Comparison of ENCODE assay signal across 8 mouse cellular contexts in genomic region chr4:155833836-155834235, GRCm38 (mm10). TPM values are rescaled to one million over a fixed set of nuclear protein-coding genes. Genes with fewer than 3 reads are reported as not detected.
DNase-seq lines count a peak whose midpoint lies in the region; ATAC-seq and TF ChIP-seq lines count a peak whose summit lies in the region.

No protein-coding gene starts in this region.

- peak; percentile 13; the same call in 1 of the 2 replicates for TF ChIP-seq POLR2A in heart, adult 2 months (IDR thresholded peaks at IDR 0.05; ENCODE audit: insufficient read depth, low read depth, low read length)
- no peak for TF ChIP-seq POLR2A in kidney, adult 2 months (IDR thresholded peaks at IDR 0.05; ENCODE audit: low read depth, low read length)

- H3K36me3 ChIP-seq in embryonic facial prominence, embryonic 12.5 days: no peaks in the 10 kb centered on the region; the same call in 1 of the 2 replicates
- H3K36me3 ChIP-seq in heart, adult 2 months (ENCODE audit: control insufficient read depth, insufficient read depth, low read length): peaks cover 2% of the 10 kb centered on the region; the same call in 1 of the 2 replicates
- H3K36me3 ChIP-seq in kidney, adult 2 months (ENCODE audit: control insufficient read depth, insufficient read depth, low read length): no peaks in the 10 kb centered on the region
- H3K36me3 ChIP-seq in limb, embryonic 12.5 days: peaks cover 18% of the 10 kb centered on the region
- no peaks in the 10 kb centered on the region for H3K36me3 ChIP-seq in midbrain, embryonic 15.5 days (replicated peaks)

- peak; percentile 91 for TF ChIP-seq CTCF in heart, adult 2 months (IDR thresholded peaks at IDR 0.05)
- peak; percentile 75 for TF ChIP-seq CTCF in kidney, adult 2 months (conservative IDR thresholded peaks at IDR 0.05; ENCODE audit: insufficient read depth, insufficient read length, low read depth, low read length)

- peak; percentile 85 for TF ChIP-seq EP300 in heart, adult 2 months (IDR thresholded peaks at IDR 0.05; ENCODE audit: insufficient read depth, low read depth, low read length)

- intact Hi-C loops in heart, adult 2 months (cut with DNase I): no loop called here

- peak overlapping the region; percentile 4; the same call in 1 of the 2 replicates for H3K27ac ChIP-seq in embryonic facial prominence, embryonic 12.5 days
- peak overlapping the region; percentile 71 for H3K27ac ChIP-seq in heart, adult 2 months
- peak overlapping the region; percentile 57 for H3K27ac ChIP-seq in kidney, adult 2 months (ENCODE audit: insufficient read depth, low read depth, low read length)
- H3K27ac ChIP-seq in limb, embryonic 12.5 days: 0 out of 2 replicates have a peak overlapping the region, but pooled peaks have one; percentile 47
- peak overlapping the region; percentile 39; the same call in 1 of the 2 replicates for H3K27ac ChIP-seq in midbrain, embryonic 15.5 days

- H3K79me2 ChIP-seq in heart, adult 2 months (replicated peaks; ENCODE audit: control insufficient read depth, insufficient read depth, low read length): no peaks in the 10 kb centered on the region

- peak; percentile 57 for DNase-seq in 3134 (ENCODE audit: extremely low read depth, insufficient read length, low spot score)
- peak; percentile 82 to 94 for DNase-seq in adrenal gland, adult (ENCODE audit: inconsistent age in 2 of 2, low spot score in 1 of 2)
- DNase-seq in heart, adult 2 months: peak; percentile 85 to 87
- peak; percentile 94 for DNase-seq in kidney, adult 2 months
- peak; percentile 70 to 71 for DNase-seq in spleen, postnatal 36 days (ENCODE audit: low spot score in 2 of 2)

- peaks cover 26% of the 10 kb centered on the region for H3K4me1 ChIP-seq in embryonic facial prominence, embryonic 12.5 days
- peaks cover 20% of the 10 kb centered on the region for H3K4me1 ChIP-seq in heart, adult 2 months (ENCODE audit: control insufficient read depth, insufficient read depth, low read length)
- H3K4me1 ChIP-seq in kidney, adult 2 months (ENCODE audit: control insufficient read depth, insufficient read depth, low read length): peaks cover 13% of the 10 kb centered on the region; the same call in 1 of the 2 replicates
- peaks cover 22% of the 10 kb centered on the region for H3K4me1 ChIP-seq in limb, embryonic 12.5 days (replicated peaks)
- peaks cover 29% of the 10 kb centered on the region for H3K4me1 ChIP-seq in midbrain, embryonic 15.5 days

- peak overlapping the region; percentile 17; the same call in 1 of the 2 replicates for H3K4me2 ChIP-seq in embryonic facial prominence, embryonic 12.5 days (replicated peaks)
- no peak overlapping the region for H3K4me2 ChIP-seq in limb, embryonic 12.5 days
- no peak overlapping the region for H3K4me2 ChIP-seq in midbrain, embryonic 15.5 days

- H3K27me3 ChIP-seq in embryonic facial prominence, embryonic 12.5 days: no peaks in the 10 kb centered on the region
- H3K27me3 ChIP-seq in heart, adult 2 months (ENCODE audit: control insufficient read depth, insufficient read depth, low read length): no peaks in the 10 kb centered on the region
- no peaks in the 10 kb centered on the region for H3K27me3 ChIP-seq in kidney, adult 2 months (replicated peaks; ENCODE audit: control insufficient read depth, insufficient read depth, low read length)
- no peaks in the 10 kb centered on the region for H3K27me3 ChIP-seq in limb, embryonic 12.5 days
- no peaks in the 10 kb centered on the region for H3K27me3 ChIP-seq in midbrain, embryonic 15.5 days (replicated peaks)

- no peak for ATAC-seq in embryonic facial prominence, embryonic 12.5 days (ENCODE audit: insufficient number of reproducible peaks, insufficient read depth, low FRiP score, low TSS enrichment)
- 0 out of 2 replicates have a peak, but pooled peaks have one; percentile 22 for ATAC-seq in limb, embryonic 12.5 days (ENCODE audit: insufficient number of reproducible peaks, insufficient read depth, low FRiP score, low TSS enrichment, low read depth)
- ATAC-seq in midbrain, embryonic 15.5 days (replicated peaks): 0 out of 2 replicates have a peak, but pooled peaks have one; percentile 16

- no peak overlapping the region for H3K9ac ChIP-seq in embryonic facial prominence, embryonic 12.5 days
- H3K9ac ChIP-seq in heart, adult 2 months (ENCODE audit: low read depth, low read length): no peak overlapping the region
- H3K9ac ChIP-seq in limb, embryonic 12.5 days (replicated peaks): no peak overlapping the region
- H3K9ac ChIP-seq in midbrain, embryonic 15.5 days: no peak overlapping the region

- WGBS in embryonic facial prominence, embryonic 12.5 days: 43% methylated on average over 2 of the region's 2 CpGs
- 4% methylated on average over 2 of the region's 2 CpGs for WGBS in heart, adult 2 months
- WGBS in kidney, adult 2 months: 20% methylated on average over 2 of the region's 2 CpGs
- WGBS in limb, embryonic 12.5 days: 41% methylated on average over 2 of the region's 2 CpGs
- 33% methylated on average over 2 of the region's 2 CpGs for WGBS in midbrain, embryonic 15.5 days

- peak overlapping the region; percentile 16; the same call in 1 of the 2 replicates for H3K4me3 ChIP-seq in embryonic facial prominence, embryonic 12.5 days
- H3K4me3 ChIP-seq in heart, adult 2 months: no peak overlapping the region
- H3K4me3 ChIP-seq in kidney, adult 2 months (ENCODE audit: insufficient read depth, low read depth, low read length): no peak overlapping the region
- no peak overlapping the region for H3K4me3 ChIP-seq in limb, embryonic 12.5 days (replicated peaks)
- H3K4me3 ChIP-seq in midbrain, embryonic 15.5 days: no peak overlapping the region

- H3K9me3 ChIP-seq in embryonic facial prominence, embryonic 12.5 days: no peaks in the 10 kb centered on the region
- no peaks in the 10 kb centered on the region for H3K9me3 ChIP-seq in limb, embryonic 12.5 days
- no peaks in the 10 kb centered on the region for H3K9me3 ChIP-seq in midbrain, embryonic 15.5 days

RNA-seq across cellular contexts. Expression of gene Aurkaip1, which starts 2.8 kb away (rescaled TPM):
- polyA plus RNA-seq in embryonic facial prominence, embryonic 12.5 days (2016; fragmentation: Nextera tagmentation; extraction: Ambion mirVana): 146 and 149 TPM in 2 replicates
- total RNA-seq in heart, adult 2 months (2021): 100 to 1,000 TPM in 1 of 2 experiments, 10 to 100 TPM in 1; 99.2 to 117 TPM
- 106 and 125 TPM in 2 replicates for polyA plus RNA-seq in heart, adult 2 months (2012; rRNA removed)
- 164 and 195 TPM in 2 replicates for polyA plus RNA-seq in kidney, adult 2 months (2012; rRNA removed)
- 146 and 151 TPM in 2 replicates for polyA plus RNA-seq in limb, embryonic 12.5 days (2016; fragmentation: Nextera tagmentation; extraction: Ambion mirVana)
- 128 and 129 TPM in 2 replicates for polyA plus RNA-seq in midbrain, embryonic 15.5 days (2015; fragmentation: Nextera tagmentation; extraction: Ambion mirVana)

RNA-seq across cellular contexts. Expression of gene Mxra8, which starts 5.6 kb away (rescaled TPM):
- 50.7 and 52.6 TPM in 2 replicates for polyA plus RNA-seq in embryonic facial prominence, embryonic 12.5 days (2016; fragmentation: Nextera tagmentation; extraction: Ambion mirVana)
- total RNA-seq in heart, adult 2 months (2021): 10 to 100 TPM; 26.7 to 31.9 TPM
- polyA plus RNA-seq in heart, adult 2 months (2012; rRNA removed): 84.7 and 118 TPM in 2 replicates
- 98.0 and 115 TPM in 2 replicates for polyA plus RNA-seq in kidney, adult 2 months (2012; rRNA removed)
- 44.9 and 62.1 TPM in 2 replicates for polyA plus RNA-seq in limb, embryonic 12.5 days (2016; fragmentation: Nextera tagmentation; extraction: Ambion mirVana)
- polyA plus RNA-seq in midbrain, embryonic 15.5 days (2015; fragmentation: Nextera tagmentation; extraction: Ambion mirVana): 23.4 and 32.6 TPM in 2 replicates

RNA-seq across cellular contexts. Expression of gene Dvl1, which starts 13.4 kb away (rescaled TPM):
- polyA plus RNA-seq in embryonic facial prominence, embryonic 12.5 days (2016; fragmentation: Nextera tagmentation; extraction: Ambion mirVana): 8.3 and 16.9 TPM in 2 replicates
- total RNA-seq in heart, adult 2 months (2021): 10 to 100 TPM; 46.3 to 47.3 TPM
- 62.7 and 64.7 TPM in 2 replicates for polyA plus RNA-seq in heart, adult 2 months (2012; rRNA removed)
- polyA plus RNA-seq in kidney, adult 2 months (2012; rRNA removed): 123 and 174 TPM in 2 replicates
- 5.5 and 14.7 TPM in 2 replicates for polyA plus RNA-seq in limb, embryonic 12.5 days (2016; fragmentation: Nextera tagmentation; extraction: Ambion mirVana)
- 30.9 and 37.0 TPM in 2 replicates for polyA plus RNA-seq in midbrain, embryonic 15.5 days (2015; fragmentation: Nextera tagmentation; extraction: Ambion mirVana)

RNA-seq across cellular contexts. Expression of gene Ccnl2, which starts 21.5 kb away (rescaled TPM):
- polyA plus RNA-seq in embryonic facial prominence, embryonic 12.5 days (2016; fragmentation: Nextera tagmentation; extraction: Ambion mirVana): 243 and 253 TPM in 2 replicates
- 10 to 100 TPM; 26.6 to 27.4 TPM for total RNA-seq in heart, adult 2 months (2021)
- polyA plus RNA-seq in heart, adult 2 months (2012; rRNA removed): 46.0 and 69.4 TPM in 2 replicates
- polyA plus RNA-seq in kidney, adult 2 months (2012; rRNA removed): 54.1 and 56.8 TPM in 2 replicates
- polyA plus RNA-seq in limb, embryonic 12.5 days (2016; fragmentation: Nextera tagmentation; extraction: Ambion mirVana): 241 and 256 TPM in 2 replicates
- polyA plus RNA-seq in midbrain, embryonic 15.5 days (2015; fragmentation: Nextera tagmentation; extraction: Ambion mirVana): 155 and 164 TPM in 2 replicates

RNA-seq across cellular contexts. Expression of gene Tas1r3, which starts 29.3 kb away (rescaled TPM):
- polyA plus RNA-seq in embryonic facial prominence, embryonic 12.5 days (2016; fragmentation: Nextera tagmentation; extraction: Ambion mirVana): 0.34 and 0.47 TPM in 2 replicates
- under 1 TPM; 0.13 to 0.16 TPM for total RNA-seq in heart, adult 2 months (2021)
- polyA plus RNA-seq in heart, adult 2 months (2012; rRNA removed): 0.32 and 0.35 TPM in 2 replicates
- 0.64 and 0.72 TPM in 2 replicates for polyA plus RNA-seq in kidney, adult 2 months (2012; rRNA removed)
- 0.39 and 0.74 TPM in 2 replicates for polyA plus RNA-seq in limb, embryonic 12.5 days (2016; fragmentation: Nextera tagmentation; extraction: Ambion mirVana)
- polyA plus RNA-seq in midbrain, embryonic 15.5 days (2015; fragmentation: Nextera tagmentation; extraction: Ambion mirVana): 0.61 and 0.72 TPM in 2 replicates

Comparison
In these comparisons a context has a peak if more than half of its experiments do, and no peak if none do; other contexts are left out.
1. H3K27ac ChIP-seq: peak in every context shown above with its lines; median percentile 71 in heart, adult 2 months; 57 in kidney, adult 2 months; 47 in limb, embryonic 12.5 days; 39 in midbrain, embryonic 15.5 days; 4 in embryonic facial prominence, embryonic 12.5 days.